In the genomic region with DNA sequence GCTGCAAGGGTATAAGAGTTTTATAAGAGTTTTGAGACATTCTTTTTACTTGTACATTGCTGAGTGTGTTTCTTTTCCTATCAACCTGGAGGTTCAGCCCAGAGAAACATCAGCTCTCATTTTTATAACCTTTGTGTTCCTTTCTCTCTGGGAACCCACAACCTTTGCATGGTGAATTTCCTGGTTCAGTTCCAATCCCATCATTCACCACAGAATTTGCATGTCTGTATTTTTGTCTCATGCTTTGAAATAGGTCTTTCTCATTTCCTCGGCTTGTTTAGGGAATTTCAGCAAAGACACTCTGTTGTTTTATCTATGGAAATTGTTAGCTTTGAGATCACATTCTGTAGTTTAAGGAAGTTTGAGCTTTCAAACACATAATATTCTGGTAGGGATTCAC, we compare ENCODE assay signal across 29 mouse cellular contexts. TPM values are rescaled to one million over a fixed set of nuclear protein-coding genes. Genes with fewer than 3 reads are reported as not detected.
"Had no signal": no experiment of that assay in that cellular context is flagged by ENCODE, and none has a peak within 500 bp of the region (broad histone marks: within the 10 kb centered on the region; RNA-seq: fewer than 3 reads in every experiment).

No protein-coding gene starts in this region.

- H3K4me3 ChIP-seq: layer of hippocampus, adult 2 months; left cerebral cortex, adult 2 months; liver, embryonic 13.5 days; midbrain, embryonic 12.5 days; midbrain, embryonic 15.5 days; neural tube, embryonic 12.5 days; neural tube, embryonic 15.5 days had no signal

- H3K27ac ChIP-seq: kidney, postnatal 0 days; layer of hippocampus, adult 2 months; left cerebral cortex, adult 2 months; liver, embryonic 13.5 days; midbrain, embryonic 12.5 days; midbrain, embryonic 15.5 days; neural tube, embryonic 12.5 days; neural tube, embryonic 15.5 days had no signal

- DNase-seq: kidney, adult 2 months; kidney, postnatal 25 days; layer of hippocampus, adult 9-11 months; layer of hippocampus, postnatal 36 days; liver, embryonic 13.5 days; lung, adult 2 months; lung, postnatal 14 days; lung, postnatal 4 days; right cerebral cortex, adult 18-20 months; right cerebral cortex, postnatal 14 days; right cerebral cortex, postnatal 4 days; thymus, adult 18-20 months; thymus, postnatal 14 days had no signal

- H3K36me3 ChIP-seq: liver, embryonic 13.5 days; midbrain, embryonic 12.5 days; midbrain, embryonic 15.5 days; neural tube, embryonic 12.5 days; neural tube, embryonic 15.5 days had no signal

- H3K4me1 ChIP-seq: midbrain, embryonic 12.5 days; neural tube, embryonic 12.5 days had no signal

- H3K27me3 ChIP-seq: liver, embryonic 13.5 days; midbrain, embryonic 12.5 days; midbrain, embryonic 15.5 days; neural tube, embryonic 12.5 days; neural tube, embryonic 15.5 days had no signal

- ATAC-seq: intestine, postnatal 0 days; midbrain, embryonic 15.5 days had no signal

RNA-seq across cellular contexts. Expression of a gene that starts 9.9 kb away (rescaled TPM):
- total RNA-seq: layer of hippocampus, adult 2 months; layer of hippocampus, postnatal 36 days; left cerebral cortex, adult 2 months; left cerebral cortex, postnatal 10 days; left cerebral cortex, postnatal 36 days; liver, adult 2 months had no signal
- polyA plus RNA-seq: intestine, postnatal 0 days; kidney, embryonic 14.5 days; kidney, postnatal 0 days; limb, embryonic 11.5 days; limb, embryonic 14.5 days; liver, embryonic 13.5 days; midbrain, embryonic 12.5 days; midbrain, embryonic 15.5 days; neural tube, embryonic 12.5 days; neural tube, embryonic 15.5 days; stomach, embryonic 16.5 days; testis, adult 2 months had no signal

RNA-seq across cellular contexts. Expression of a gene that starts 19.2 kb away (rescaled TPM):
- total RNA-seq: layer of hippocampus, adult 2 months; layer of hippocampus, postnatal 36 days had no signal
